Mouse (Mus musculus): ENCODE data around the gene Btn1a1.

The Btn1a1 gene

DNA sequence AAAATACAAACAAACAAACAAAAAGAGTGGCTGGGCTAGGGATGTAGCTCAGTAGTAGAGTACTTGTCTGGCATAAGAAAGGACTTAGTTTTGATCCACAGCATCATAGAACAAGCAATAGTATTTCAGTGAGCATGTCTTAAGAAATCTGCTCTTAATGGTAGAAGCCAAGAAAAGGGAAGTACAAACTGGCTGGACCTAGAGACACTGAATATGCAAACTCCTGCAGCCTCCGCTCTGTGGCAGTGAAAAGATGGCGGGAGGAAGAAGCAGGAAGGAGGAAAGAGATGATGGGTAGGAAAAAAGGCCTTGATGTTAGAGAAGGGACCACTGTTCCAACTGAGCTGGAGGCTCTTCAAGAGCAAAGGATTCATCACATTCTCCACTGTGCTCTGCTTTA, 17.5 kb upstream of the Btn1a1 start:
- no peak for DNase-seq (ENCODE audit: low spot score)

DNA sequence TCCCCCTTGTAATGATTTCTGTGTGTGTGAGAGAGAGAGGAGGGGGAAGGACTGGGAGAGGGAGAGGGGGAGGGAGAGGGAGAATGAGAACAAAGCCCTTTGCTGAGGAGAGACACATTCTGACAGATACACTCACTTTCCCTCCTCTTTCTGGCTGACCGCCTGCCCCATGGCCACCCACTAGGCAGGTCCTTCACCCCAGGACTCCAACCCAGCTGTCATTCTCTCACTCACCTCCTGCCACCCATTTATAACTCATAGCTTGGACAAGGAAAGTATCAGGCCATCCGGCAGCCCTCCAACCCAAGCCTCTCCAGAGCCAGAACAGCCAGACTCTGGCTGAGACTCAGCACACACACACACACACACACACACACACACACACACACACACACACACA, 10.0 kb upstream of the Btn1a1 start:
- no peak for DNase-seq (ENCODE audit: low spot score)

DNA sequence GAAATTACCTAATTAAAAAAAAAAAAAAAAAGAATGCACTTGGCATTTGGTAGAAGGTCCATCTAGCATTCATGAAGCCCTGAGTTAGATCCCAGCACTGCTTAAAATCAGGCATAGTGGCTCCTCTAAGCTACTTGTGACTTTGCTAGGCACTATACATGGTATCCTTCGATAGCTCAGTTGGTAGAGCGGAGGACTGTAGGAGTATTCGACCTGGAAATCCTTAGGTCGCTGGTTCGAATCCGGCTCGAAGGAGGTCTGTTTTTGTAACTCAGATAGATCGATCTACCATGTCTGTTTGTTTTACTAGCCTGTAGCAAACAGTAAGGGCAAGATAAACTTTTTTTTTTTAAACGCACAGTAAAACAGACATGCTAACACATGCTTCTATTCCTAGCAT, 1.2 kb upstream of the Btn1a1 start:
- peak; percentile 67 for DNase-seq (ENCODE audit: low spot score)

DNA sequence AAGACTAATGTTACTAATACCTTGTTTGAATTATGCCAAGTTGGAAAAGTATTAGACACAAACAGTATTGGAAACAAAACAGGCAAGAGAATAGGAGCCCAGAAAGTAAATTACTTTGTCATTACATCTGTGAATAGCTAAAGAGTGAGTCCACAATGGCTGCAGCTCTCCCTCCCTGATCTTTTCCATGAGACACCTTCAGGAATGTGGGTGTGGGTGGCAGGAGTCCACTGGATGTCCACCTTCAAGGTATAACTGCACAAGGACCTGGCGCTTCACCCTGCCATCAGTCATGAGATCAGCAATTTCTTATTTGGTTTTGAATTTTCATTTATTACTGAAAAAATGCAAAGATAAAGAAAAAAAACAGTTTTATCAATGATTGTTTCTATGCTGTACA, 605 bp upstream of the Btn1a1 start:
- no peak for DNase-seq (ENCODE audit: low spot score)

DNA sequence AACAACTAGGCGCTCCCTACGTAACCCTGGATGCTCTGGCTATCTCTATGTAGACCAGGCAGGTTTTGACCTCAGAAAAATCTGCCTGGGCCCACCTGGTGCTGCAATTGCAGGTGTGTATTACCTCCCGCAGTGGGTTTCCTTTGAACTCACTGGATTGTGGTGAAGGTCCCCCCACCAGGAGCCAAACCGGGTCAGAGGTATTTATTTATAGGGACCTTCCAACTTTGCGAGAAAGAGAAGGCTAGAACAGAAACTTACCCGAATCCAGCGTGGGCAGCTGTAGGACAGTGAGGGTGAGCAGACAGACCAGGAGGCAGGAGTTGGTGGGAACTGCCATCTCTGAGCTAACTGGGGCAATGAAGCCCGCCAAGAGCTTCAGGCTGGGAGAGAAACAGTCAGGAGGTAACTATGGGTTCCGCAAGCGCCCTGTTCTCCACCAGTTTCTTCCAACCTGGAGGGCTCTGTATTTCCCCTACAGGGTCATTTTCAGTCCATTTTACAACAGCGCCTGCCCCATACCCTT, 797 bp downstream of the Btn1a1 start:
- DNase-seq (ENCODE audit: low spot score) = no peak

DNA sequence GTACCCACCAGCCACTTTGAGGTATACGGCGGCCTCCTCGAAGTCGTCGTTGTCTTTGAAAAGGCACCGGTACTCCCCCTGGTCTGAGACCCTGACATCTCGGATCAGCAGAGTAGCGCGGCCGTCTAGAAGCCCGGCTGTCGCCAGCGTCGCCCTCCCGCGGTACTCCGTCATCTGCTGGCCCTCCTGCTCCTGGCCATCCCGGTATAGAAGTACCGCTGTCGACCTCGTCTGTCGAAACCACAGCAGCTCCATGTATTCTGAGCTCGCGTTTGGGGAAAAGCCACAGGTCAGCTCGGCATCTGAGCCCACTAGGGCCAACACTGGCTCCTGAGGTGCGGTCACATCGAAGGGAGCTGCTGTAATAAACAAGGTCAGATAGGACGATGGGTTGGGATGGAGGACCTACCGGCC, 1.5 kb downstream of the Btn1a1 start:
- peak; percentile 16 for DNase-seq (ENCODE audit: low spot score)

DNA sequence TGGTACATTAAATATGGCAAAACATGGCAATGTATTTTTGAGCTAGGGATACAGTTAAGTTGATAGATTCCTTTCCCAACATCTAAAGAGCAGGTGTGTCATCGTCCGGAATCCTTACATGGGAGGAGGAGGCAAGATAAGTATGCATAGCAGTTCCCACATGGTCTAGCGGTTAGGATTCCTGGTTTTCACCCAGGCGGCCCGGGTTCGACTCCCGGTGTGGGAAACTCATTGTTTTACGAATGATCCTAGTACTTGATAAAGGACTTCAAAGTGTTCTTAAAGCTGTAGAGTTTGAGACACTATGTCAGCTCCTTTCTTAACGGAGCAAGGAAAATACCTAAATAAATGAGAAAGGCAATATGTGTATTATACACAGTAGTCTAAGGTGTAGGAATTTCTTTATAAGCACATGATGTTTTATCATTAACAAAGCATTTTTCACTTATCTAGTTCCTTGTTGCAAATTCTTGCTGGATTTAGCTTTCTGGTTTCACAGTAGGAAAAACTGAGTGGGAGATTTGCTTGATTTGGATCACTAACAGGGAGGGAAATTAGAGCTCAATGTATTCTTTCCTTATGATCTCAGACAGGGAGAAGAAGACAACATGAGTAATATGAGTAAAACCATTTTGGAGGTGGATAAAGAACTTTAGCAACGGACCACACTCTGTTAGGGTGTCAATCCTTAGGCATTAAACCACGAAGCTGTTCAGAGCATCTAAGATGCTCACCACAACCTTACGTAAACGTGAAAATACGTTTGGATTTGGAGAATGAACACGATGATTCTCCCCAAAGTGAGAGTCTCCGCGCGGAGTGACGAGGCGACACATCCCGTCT, 2.1 kb downstream of the Btn1a1 start:
- peak; percentile 59 for DNase-seq (ENCODE audit: low spot score)

DNA sequence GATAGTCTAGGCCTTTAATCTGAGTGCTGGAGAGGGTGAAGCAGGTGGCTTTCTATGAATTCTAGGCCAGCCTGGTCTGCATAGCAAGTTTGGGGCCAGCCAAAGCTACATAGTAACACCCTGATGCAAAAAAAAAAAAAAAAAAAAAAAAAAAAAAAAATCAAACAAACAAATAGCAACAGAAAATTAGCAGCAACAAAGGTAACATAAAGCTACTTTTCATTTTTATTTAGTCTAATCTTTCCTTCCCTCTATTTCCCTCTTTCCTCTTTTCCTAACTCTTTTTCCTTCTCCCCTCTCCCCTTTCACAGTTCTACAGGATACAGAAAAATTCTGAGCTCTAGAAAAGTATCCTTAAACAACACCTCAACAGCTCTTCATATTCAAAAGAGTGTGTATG, 3.0 kb downstream of the Btn1a1 start:
- DNase-seq (ENCODE audit: low spot score) = no peak

DNA sequence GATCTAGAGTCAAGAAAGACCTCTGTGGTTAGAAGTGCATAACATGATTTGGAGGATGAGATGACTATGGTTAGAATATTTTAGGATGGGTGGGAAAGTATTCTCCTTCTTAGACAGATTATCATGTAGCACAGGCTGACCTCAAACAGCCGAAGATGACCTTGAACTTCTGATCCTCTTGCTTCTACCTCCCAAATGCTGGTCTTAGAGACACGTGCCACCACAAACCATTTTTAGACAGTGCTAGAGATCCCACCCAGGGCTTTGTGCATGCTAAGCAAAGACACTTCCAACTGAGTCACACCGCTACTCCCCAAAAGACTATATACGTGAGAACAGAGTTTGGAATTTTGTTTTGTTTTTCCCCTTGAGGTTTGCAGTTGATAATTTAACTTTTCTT, 3.6 kb downstream of the Btn1a1 start:
- no peak for DNase-seq (ENCODE audit: low spot score)

DNA sequence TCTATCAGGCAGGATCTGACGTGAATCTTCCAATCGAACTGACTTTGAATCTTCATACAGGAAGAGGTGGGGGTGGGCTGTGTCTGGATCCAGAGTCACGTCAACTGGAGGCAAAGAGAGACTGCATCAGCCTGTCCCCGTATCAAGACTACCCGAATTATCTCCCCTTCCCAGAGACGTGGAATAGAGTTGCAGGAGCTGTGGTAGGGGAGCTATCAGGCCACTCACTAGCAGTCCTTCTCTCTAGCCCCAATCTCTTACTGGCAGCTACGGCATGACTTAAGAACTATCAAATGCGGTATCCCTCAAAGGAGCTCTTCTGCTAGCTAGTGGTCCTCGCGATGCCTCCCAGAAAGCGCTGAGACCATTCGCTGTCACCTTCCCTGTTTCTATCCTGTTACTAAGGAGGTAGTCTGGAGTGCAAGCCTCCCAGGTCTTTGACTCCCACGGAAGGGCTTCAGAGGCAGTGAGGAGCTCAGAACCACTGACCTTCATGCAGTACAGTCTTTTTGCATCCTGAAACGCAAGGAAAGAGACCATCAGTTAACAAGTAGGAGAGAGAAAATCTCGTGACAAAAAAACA, 6.3 kb downstream of the Btn1a1 start:
- DNase-seq (ENCODE audit: low spot score) = no peak

DNA sequence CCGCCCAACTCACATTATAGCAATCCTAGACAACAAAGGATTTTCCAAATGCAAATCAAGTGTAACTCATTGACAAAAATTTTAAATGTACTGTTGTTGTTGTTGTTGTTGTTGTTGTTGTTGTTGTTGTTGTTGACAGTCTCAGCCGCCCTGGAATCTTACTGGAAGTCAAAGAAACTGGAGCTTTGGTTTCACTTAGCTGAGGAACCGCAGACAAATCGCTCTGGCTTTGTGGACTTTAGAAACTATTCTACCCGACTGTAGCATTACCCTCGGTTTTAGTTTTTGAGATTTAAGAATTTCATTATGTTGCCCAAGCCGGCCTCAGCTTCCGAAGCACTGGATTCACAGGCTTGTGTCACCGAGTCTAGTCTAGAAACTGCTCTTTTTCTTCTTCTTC, 11.8 kb downstream of the Btn1a1 start:
- no peak for DNase-seq (ENCODE audit: low spot score)

DNA sequence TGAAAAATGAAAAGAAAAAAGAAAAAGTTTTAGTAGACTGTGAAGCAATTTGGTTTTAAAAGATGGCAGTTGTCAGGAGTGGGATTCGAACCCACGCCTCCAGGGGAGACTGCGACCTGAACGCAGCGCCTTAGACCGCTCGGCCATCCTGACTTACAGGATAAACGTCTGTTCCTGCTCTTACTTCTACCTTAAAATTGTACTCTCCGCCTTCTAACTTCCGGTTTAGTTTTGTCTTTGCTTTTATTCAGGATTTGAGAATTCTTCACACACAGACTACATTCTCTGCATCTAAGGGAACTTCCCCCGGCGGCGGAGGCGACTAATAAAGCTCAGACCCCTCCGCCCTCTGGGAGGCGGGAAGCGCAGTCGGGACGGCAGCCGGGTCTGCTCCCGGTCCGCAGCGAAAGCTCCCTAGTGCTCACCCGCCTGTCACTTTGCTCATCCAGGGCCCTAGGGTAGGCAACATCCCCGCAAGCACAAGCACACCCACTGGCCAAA, 12.3 kb downstream of the Btn1a1 start:
- DNase-seq (ENCODE audit: low spot score) = peak; percentile 66

DNA sequence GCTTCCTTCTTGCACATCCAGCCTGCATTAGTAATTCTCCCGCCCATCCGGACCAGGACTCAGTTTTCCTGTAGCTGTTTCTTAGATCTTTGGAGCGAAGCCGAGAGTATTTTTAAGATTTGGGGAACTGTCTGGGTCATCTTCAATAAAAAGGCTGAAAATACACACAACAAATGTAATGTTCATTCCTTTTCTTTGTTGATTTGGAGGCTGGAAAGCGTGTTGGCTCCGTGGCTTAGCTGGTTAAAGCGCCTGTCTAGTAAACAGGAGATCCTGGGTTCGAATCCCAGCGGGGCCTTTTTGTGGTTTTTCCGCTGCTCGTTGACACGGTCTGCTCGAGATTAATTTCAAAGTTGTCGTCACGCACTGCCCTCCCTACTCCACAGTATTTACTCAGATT, 15.3 kb downstream of the Btn1a1 start:
- DNase-seq (ENCODE audit: low spot score) = peak; percentile 83

DNA sequence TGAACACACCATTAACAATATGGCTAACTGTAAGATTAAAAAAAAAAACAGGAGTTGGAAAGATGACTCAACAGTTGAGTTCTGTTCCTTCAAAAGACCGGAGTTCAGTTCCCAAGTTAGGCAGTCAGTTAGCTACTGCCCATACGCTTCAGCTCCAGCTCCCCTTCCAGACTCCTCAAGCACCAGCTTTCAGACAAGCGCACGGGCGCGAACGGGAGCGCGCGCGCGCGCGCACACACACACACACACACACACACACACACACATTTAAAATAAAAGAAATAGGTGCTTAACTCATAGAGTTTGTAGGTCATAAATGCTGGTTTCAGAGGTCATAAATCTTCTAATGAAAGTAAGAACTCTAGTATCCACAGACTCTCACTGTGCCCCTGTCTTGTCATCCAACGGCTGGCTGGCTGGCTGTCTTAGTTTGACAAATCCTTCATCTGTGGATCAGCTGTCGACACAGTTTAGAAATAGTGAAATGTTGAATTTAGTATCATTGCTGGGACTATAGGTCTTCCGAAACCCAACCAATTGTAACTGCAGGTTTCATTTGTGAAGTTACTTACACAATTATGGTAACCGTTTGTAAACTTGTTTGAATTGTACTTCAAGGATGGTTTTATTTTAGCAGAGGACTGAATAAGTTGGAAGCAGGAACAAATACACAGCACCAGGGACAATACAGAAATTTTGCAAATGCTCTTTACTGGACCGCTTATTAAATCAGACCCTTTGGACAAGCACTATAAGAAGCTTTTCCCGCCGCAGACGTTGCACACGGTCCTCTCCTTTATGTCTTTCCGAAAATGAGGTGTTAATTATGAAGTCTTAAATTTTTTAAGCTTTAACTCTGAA, 16.2 kb downstream of the Btn1a1 start:
- no peak for DNase-seq (ENCODE audit: low spot score)

DNA sequence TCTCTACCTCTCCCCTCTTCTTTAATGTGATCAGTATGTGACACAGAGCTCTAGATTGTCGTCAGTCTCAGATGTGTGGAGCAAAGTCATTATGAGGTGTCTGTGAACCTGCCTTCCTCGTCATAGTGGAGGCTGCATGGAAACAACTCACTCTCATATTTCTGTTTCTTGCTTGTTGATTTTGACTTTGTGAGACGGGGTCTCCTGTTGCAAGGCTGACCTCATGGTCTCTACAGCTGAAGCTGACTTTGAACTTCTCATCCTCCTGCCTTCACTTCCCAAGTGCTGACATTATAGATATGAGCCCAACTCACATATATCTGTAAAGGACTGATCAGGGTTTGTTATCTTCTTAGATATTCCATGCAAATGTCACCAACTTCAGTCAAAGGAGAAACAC, 16.9 kb downstream of the Btn1a1 start:
- no peak for DNase-seq (ENCODE audit: low spot score)

DNA sequence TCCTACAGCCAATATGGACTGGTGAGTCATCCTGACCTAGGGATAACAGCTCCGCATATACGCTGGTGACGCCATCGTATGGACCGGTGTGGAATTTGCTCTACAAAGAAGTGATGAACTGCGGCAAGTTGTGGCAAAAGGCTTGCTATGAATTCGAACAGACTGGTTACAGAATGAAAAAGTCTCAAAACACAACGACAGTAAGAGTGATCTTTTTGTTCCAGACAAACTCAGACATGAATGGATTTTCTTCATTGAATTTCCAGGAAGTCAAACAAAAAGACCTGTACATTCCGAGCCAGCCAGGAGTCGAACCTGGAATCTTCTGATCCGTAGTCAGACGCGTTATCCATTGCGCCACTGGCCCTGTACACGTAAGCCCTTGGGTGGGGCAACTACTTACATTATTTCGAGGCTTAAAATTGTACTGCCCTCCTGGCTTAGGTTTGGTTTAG, 19.2 kb downstream of the Btn1a1 start:
- peak; percentile 79 for DNase-seq (ENCODE audit: low spot score)

DNA sequence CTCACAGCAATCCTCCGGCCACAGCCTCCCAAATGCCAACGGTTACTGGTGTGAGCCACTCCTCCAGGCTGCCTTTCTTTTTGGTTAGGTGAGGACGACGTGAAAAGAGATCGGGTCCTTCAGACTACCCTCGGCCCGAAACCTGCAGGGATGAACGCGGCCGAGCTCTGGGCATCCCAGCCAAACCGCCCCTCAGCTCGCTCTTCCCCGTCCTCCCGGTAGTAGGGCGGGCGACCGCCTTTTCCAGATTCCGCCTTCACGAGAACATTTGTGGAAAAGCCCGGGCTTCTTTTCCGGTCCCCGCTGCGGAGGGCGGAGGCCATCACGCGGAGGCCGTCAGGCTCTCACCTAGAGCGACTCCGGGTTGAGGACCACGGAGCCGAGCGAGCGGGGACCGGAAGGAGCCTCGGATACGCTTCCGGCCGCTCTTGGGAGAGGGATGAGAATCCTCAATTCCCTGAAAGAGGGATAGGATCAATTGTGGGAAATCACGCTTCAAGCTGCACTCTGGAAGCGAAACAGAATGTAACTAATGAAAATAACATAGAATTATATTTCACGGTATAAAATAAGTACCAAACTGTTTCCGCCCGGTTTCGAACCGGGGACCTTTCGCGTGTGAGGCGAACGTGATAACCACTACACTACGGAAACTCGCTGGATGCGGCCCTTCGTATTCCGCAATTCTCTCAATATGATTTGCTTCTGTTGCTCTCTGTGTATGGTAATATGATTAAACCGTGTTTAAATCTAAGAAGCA, 20.0 kb downstream of the Btn1a1 start:
- DNase-seq (ENCODE audit: low spot score) = peak; percentile 90

DNA sequence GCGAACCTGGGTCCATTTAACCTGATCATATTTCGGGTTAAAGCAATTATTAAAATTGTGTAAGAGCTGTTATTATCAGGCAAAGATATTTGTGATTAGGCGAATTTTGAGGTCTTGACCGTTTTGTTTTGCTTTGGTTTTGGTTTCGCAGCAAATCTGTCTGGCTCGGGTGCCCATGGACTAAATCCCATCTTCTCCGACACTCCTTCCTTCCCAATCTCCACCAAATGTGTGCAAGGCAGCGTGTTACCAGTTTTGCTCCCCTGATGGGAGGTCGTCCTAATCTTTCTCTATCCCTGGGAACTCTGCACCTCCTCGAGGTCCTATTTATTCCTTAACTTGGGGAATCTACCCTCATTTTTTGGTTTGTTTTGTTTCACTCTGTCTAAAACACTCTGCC, 20.5 kb downstream of the Btn1a1 start:
- DNase-seq (ENCODE audit: low spot score) = no peak

DNA sequence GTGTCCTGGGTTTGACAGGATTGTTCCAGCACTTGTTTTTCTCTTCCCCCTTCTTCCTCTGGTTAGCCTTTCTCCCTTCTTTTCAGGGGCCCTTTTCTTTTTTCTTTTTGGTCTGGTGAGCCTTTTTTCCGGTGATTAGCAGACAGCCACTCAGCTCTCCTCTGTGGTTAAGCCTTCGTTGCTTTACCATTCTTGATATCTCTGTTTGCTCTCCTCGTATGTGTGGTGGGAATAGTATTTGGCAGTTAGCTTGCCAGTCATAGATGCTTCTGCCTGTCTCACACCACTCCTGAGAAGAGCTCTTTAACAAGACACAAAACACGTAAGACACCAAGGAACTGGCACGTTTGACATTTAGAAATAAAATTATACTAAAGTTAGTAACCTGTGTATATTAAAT, 21.2 kb downstream of the Btn1a1 start:
- no peak for DNase-seq (ENCODE audit: low spot score)

DNA sequence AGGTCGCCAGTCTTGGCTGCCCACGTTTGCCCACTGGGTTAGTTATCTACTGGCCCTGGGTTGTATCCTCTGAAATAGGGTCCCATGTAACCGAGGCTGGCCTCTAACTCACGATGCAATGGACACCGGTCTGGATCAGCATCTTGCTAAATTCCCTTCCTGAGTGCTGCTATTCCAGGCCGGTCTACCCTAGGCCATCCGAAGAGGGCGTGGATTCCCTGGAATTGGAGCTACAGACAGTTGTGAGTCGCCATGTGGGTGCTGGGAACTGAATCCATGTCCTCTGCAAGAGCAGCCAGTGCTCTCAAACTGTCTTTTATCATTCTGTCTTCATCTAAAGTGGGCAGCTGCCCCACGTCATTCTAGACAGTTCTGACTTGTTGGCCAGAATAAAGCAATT, 25.8 kb downstream of the Btn1a1 start:
- no peak for DNase-seq (ENCODE audit: low spot score)

DNA sequence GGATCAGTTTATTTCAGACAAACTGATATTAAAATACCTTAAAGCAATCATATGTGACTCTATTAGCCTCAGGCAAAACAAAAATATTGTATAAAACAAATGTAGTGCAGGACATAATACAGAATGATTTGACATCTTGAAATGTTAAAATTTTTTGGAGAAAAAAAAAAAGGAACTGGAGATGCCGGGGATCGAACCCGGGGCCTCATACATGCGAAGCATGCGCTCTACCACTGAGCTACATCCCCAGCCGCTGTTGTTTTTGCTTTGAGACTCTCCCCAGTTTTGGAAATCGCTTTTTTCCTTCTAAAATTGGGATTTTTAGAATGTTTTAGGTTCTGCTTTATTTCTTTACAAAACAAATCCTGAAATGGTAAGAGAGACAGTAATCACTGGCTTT, 27.2 kb downstream of the Btn1a1 start:
- DNase-seq (ENCODE audit: low spot score) = no peak

DNA sequence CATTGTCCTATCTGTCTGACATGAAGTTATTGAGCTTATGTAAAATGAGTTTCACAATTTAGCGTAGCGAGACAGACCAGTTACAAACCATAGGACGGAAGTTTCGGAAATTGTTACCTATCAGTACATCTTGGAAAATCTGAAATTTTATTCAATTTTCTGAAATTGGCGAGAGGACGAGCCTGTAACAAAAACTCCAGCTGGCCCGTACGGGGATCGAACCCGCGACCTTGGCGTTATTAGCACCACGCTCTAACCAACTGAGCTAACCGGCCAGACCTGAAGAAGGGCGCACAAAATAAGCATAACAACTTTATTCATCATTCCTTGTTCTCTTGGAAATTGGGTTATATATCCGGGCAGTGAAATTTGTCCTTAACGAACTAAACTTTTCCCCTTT, 27.8 kb downstream of the Btn1a1 start:
- peak; percentile 88 for DNase-seq (ENCODE audit: low spot score)
